Mouse (Mus musculus) ES-Bruce4 (cell line): ENCODE data around the gene Mllt3.

Source experiments
- CTCF ChIP-seq: IDR thresholded peaks from one replicate; pipeline ENCODE4 v1.8.1; 2011; ENCODE audit warnings: low read depth, low read length
- EP300 ChIP-seq: IDR thresholded peaks from 2 replicates; pipeline ENCODE4 v1.6.1; 2011; ENCODE audit warnings: low read depth, low read length; ENCODE audit not compliant: insufficient read depth
- POLR2A ChIP-seq: IDR thresholded peaks from one replicate; pipeline ENCODE4 v1.8.1; 2011; ENCODE audit warnings: low read length; ENCODE audit not compliant: insufficient read depth

DNA sequence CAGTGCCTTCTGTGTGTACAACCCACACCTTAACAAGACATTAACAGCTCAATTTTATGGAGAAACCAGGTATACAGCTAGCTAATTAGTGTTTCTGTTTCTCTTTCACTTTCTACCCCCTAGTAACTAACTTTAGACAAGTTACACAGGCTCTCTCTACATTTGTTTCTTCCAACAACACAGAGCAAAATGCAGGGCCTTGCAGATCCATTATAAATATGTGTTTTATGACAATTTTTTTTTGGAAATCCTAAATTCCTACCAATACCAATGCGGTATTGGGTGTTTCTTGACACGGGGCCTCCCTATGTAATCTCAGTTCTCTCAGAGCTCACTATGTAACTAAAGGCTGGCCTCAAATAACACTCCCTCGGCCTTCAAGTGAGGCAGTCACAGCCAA lies 139.7 kb downstream of the Mllt3 start:
- no peak for TF ChIP-seq EP300
- TF ChIP-seq CTCF = no peak
- TF ChIP-seq POLR2A = no peak
